Mouse (Mus musculus) midbrain, embryonic 11.5 days (tissue): Measurements from ENCODE around the gene Icam4. TPM values are rescaled to one million over a fixed set of nuclear protein-coding genes. Genes with fewer than 3 reads are reported as not detected.

Source experiments
- microRNA counts: library from miRNA; unstranded; fragments of <30 nt; microRNA quantifications from one replicate; lab custom pipeline; 2015
- microRNA-seq: library from miRNA; unstranded; fragments of <30 nt; microRNA quantifications from one replicate; pipeline ENCODE4, GENCODE M21; 2017
- polyA plus RNA-seq: library from polyadenylated mRNA; unstranded; fragments of >200 nt; fragmentation: Nextera tagmentation; extraction: Ambion mirVana; gene quantifications from 2 replicates; pipeline ENCODE4 v1.2.1, GENCODE M21; 2014

Gene Icam4
- polyA plus RNA-seq, 1 experiment from 2014 or later: 5.4 TPM

MicroRNAs encoded within 50 kb of the gene (microRNA counts, 519-probe panel; counts per million panel counts)
- not detected for microRNA mmu-miR-1900 (lab: Ali Mortazavi, UCI)

Small RNAs within 50 kb of the gene (microRNA-seq; reads per million reads assigned to microRNA genes)
- gene Mir1900 (not detected), gene Mir7082 (2.5 reads per million, percentile 9 among the genes with 10 or more reads in this experiment)

Other genes with a start within 250 kb of the Icam4 start
- 0.38 and 0.43 TPM in 2 replicates for gene Col5a3, start 214.3 kb upstream of the Icam4 start, polyA plus RNA-seq
- not detected in 2 replicates for gene Rdh8, start 210.9 kb upstream of the Icam4 start, polyA plus RNA-seq
- 0.45 and 0.66 TPM in 2 replicates for gene A230050P20Rik, start 160.7 kb upstream of the Icam4 start, polyA plus RNA-seq
- gene Angptl6, start 149.6 kb upstream of the Icam4 start, polyA plus RNA-seq: 5.0 and 6.1 TPM in 2 replicates
- 52.3 and 57.1 TPM in 2 replicates for gene Ppan, start 141.2 kb upstream of the Icam4 start, polyA plus RNA-seq
- gene Eif3g, start 130.8 kb upstream of the Icam4 start, polyA plus RNA-seq: 348 and 354 TPM in 2 replicates
- 67.4 and 73.3 TPM in 2 replicates for gene Dnmt1, start 69.5 kb upstream of the Icam4 start, polyA plus RNA-seq
- 18.1 and 20.1 TPM in 2 replicates for gene S1pr2, start 52.6 kb upstream of the Icam4 start, polyA plus RNA-seq
- gene Mrpl4, start 26.6 kb upstream of the Icam4 start, polyA plus RNA-seq: 120 and 121 TPM in 2 replicates
- gene Icam1, start 13.4 kb upstream of the Icam4 start, polyA plus RNA-seq: 3.9 and 4.0 TPM in 2 replicates
- not detected in 2 replicates for gene Icam5, start 2.7 kb downstream of the Icam4 start, polyA plus RNA-seq
- gene Zglp1, start 37.7 kb downstream of the Icam4 start, polyA plus RNA-seq: 0.86 and 2.1 TPM in 2 replicates
- 0.75 and 1.3 TPM in 2 replicates for gene Gm49373, start 43.7 kb downstream of the Icam4 start, polyA plus RNA-seq
- 46.3 and 50.4 TPM in 2 replicates for gene Fdx1l, start 44.2 kb downstream of the Icam4 start, polyA plus RNA-seq
- gene Gm38431, start 62.6 kb downstream of the Icam4 start, polyA plus RNA-seq: 2.0 and 2.1 TPM in 2 replicates
- 66.0 and 76.1 TPM in 2 replicates for gene Raver1, start 62.6 kb downstream of the Icam4 start, polyA plus RNA-seq
- 6.1 and 7.1 TPM in 2 replicates for gene Tyk2, start 101.9 kb downstream of the Icam4 start, polyA plus RNA-seq
- 297 and 318 TPM in 2 replicates for gene Cdc37, start 120.6 kb downstream of the Icam4 start, polyA plus RNA-seq
- gene Pde4a, start 136.3 kb downstream of the Icam4 start, polyA plus RNA-seq: 5.0 and 6.5 TPM in 2 replicates
- 20.0 and 26.3 TPM in 2 replicates for gene Keap1, start 210.0 kb downstream of the Icam4 start, polyA plus RNA-seq
- 0.19 and 0.21 TPM in 2 replicates for gene S1pr5, start 219.1 kb downstream of the Icam4 start, polyA plus RNA-seq
- gene Atg4d, start 235.9 kb downstream of the Icam4 start, polyA plus RNA-seq: 37.2 and 45.8 TPM in 2 replicates